Mouse (Mus musculus) ES-E14 (cell line): Measurements from ENCODE around the gene Ctsh. TPM values are rescaled to one million over a fixed set of nuclear protein-coding genes. Genes with fewer than 3 reads are reported as not detected.

ENCODE experiments used
- DNase-seq: peaks from one replicate; pipeline ENCODE4 v3.0.0-alpha.2; 2013; ENCODE audit warnings: low read depth, low spot score
- H3K27ac ChIP-seq: 2 replicates; pipeline ENCODE4 v1.5.1; 2012; ENCODE audit warnings: low read depth, mild to moderate bottlenecking, low read length, moderate library complexity, mixed read lengths; ENCODE audit not compliant: poor library complexity, insufficient read depth, severe bottlenecking
- H3K36me3 ChIP-seq: 2 replicates; pipeline ENCODE4 v1.6.1; 2012; ENCODE audit warnings: mild to moderate bottlenecking, low read length, moderate library complexity, mixed read lengths; ENCODE audit not compliant: control insufficient read depth, poor library complexity, insufficient read depth, severe bottlenecking
- H3K4me1 ChIP-seq, 2 experiments: fragments of 150-350 bp in 1 of 2; sonication (generic) in 1 of 2; 2 replicates each; pipeline ENCODE4 v1.6.1; 2012; ENCODE audit warnings: low read length in 2 of 2, mild to moderate bottlenecking in 1 of 2, mixed read lengths in 1 of 2; ENCODE audit not compliant: control insufficient read depth in 2 of 2, insufficient read depth in 2 of 2, poor library complexity in 1 of 2
- H3K4me3 ChIP-seq, 2 experiments: fragments of 150-350 bp in 1 of 2; sonication (generic) in 1 of 2; 2 replicates each; pipeline ENCODE4 v1.5.1; 2012; ENCODE audit warnings: low read length in 2 of 2, low read depth in 1 of 2, mild to moderate bottlenecking in 1 of 2, mixed read lengths in 1 of 2; ENCODE audit not compliant: insufficient read depth in 1 of 2, poor library complexity in 1 of 2, severe bottlenecking in 1 of 2
- H3K9ac ChIP-seq: 2 replicates; pipeline ENCODE4 v1.6.1; 2012; ENCODE audit warnings: low read depth, mild to moderate bottlenecking, low read length, mixed read lengths; ENCODE audit not compliant: poor library complexity, insufficient read depth, severe bottlenecking
- H3K9me3 ChIP-seq: fragments of 150-350 bp; sonication (generic); 2 replicates; pipeline ENCODE4 v1.6.1; 2012; ENCODE audit warnings: low read depth, mild to moderate bottlenecking, low read length; ENCODE audit not compliant: control insufficient read depth, insufficient read depth
- CHD2 ChIP-seq: IDR thresholded peaks from 2 replicates; pipeline ENCODE4 v1.6.1; 2014; ENCODE audit warnings: mild to moderate bottlenecking, low read depth, low read length, inconsistent platforms
- HCFC1 ChIP-seq: IDR thresholded peaks from 2 replicates; pipeline ENCODE4 v1.6.1; 2012; ENCODE audit warnings: low read length, inconsistent platforms, borderline replicate concordance; ENCODE audit not compliant: insufficient read depth
- MAFK ChIP-seq: IDR thresholded peaks from 2 replicates; pipeline ENCODE4 v1.6.1; 2014; ENCODE audit warnings: mild to moderate bottlenecking, low read depth, low read length, inconsistent platforms; ENCODE audit not compliant: insufficient read depth
- ZC3H11A ChIP-seq: IDR thresholded peaks from 2 replicates; pipeline ENCODE4 v1.6.1; 2012; ENCODE audit warnings: low read depth, mild to moderate bottlenecking, inconsistent platforms, low read length, borderline replicate concordance
- ZNF384 ChIP-seq: IDR thresholded peaks from 2 replicates; pipeline ENCODE4 v1.6.1; 2012; ENCODE audit warnings: low read depth, low read length, inconsistent platforms
- in situ Hi-C, 2 experiments: fragments of 600-800 bp; cut with MboI; formaldehyde crosslinking; loops; one replicate each; pipeline ENCODE4 v1.15.1; 2025; ENCODE audit warnings: low sequenced_read_pairs in 2 of 2, inconsistent platforms in 1 of 2; ENCODE audit not compliant: unreplicated experiment in 2 of 2
- total RNA-seq: library from RNA; depleted of rRNA; stranded (reverse); fragments of 300-350 nt; gene quantifications from 2 replicates; pipeline ENCODE4 v1.2.3, GENCODE M21; 2012

Ctsh gene
- total RNA-seq, 1 experiment = 5.4 TPM

DNA sequence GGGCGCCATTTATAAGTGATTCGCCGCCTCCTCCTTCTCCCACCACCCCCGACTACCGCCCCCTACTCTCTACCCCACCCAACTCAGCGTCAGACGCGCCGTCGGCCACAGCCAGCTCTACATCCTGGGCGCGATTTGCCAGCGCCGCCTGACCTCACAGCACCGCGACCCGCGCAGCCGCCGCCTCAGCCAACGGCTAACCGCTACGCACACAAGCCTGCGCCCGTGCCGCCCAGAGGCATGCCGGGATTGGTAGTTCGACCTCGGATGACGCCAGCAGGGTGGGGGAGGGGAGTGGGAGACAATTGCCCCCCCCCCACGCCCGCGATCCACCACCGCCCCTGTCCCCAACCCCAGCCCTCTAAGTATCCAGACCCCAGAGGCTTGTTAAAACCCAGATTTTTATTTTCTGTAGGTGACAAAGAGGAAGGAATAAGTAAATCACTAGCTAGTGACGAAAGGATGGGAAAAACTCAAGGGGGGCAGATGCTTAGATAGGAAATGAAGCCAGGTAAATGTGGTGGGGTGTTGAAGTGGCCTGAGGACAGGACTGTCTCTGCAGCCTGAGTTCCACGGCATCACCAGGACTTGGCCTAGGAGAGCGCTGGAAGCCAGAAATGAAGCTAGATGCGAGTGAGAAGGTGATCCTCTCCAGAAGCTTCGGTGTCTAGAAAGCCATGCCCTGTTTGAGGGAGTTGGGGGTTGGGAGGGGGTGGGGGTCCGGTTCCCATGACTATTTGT lies 60.8 kb downstream of the Ctsh start, which contains the start of gene Morf4l1:
TSS of gene Morf4l1 (minus strand) at position 208 of the 741 bp plus-strand sequence.
- in situ Hi-C loops = no loop called here
- Histone ChIP-seq H3K9me3 (no peaks in the 10 kb centered on the region), H3K27ac (peak within 1 kb of the TSS; percentile 93), H3K4me3 (peak within 1 kb of the TSS; percentile 70 to 99), H3K9ac (peak within 1 kb of the TSS; percentile 100), H3K36me3 (no peaks in the 10 kb centered on the region), H3K4me1 (peaks cover 2 to 6% of the 10 kb centered on the region in 2 experiments; a peak in 1 of 4 replicates)
- peak; percentile 91 for DNase-seq
- TF ChIP-seq MAFK (no peak), HCFC1 (peak; percentile 98), CHD2 (peak; percentile 84)

DNA sequence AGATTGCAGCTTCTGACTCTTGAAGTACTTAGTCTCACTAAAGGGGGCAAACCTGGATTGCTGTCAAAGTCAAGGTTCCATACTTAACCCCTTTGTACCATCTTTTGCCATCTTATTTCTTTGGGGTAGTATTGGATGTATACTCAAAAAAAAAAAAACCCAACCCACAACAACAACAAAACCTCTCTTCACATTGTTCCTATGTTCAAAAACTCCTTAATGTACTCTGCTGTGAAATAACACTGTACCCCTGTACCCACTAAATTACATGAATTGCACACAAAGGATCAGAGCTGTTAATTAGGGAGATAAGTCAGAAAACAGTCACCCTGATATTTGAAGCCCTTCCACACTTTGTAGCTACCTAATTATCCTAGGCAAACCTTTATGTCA lies 61.4 kb downstream of the Ctsh start:
- peak overlapping the region in 1 of 2 experiments; percentile 68; a peak in 1 of 4 replicates for H3K4me3 ChIP-seq
- in situ Hi-C loops = no loop called here
- no peak overlapping the region for H3K27ac ChIP-seq
- DNase-seq = no peak
- no peak overlapping the region; the same call in 1 of the 2 replicates for H3K9ac ChIP-seq
- no peaks in the 10 kb centered on the region for H3K36me3 ChIP-seq
- TF ChIP-seq CHD2 = no peak
- TF ChIP-seq ZNF384 = peak; percentile 59
- TF ChIP-seq HCFC1 = no peak
- TF ChIP-seq MAFK = no peak
- TF ChIP-seq ZC3H11A = no peak
- H3K9me3 ChIP-seq = no peaks in the 10 kb centered on the region
- peaks cover 2 to 6% of the 10 kb centered on the region in 2 experiments; a peak in 1 of 4 replicates for H3K4me1 ChIP-seq

GRCm38 (mm10) chr9:90117234-90117633 lies 63.3 kb downstream of the Ctsh start:
- no peak overlapping the region for H3K4me3 ChIP-seq
- no peaks in the 10 kb centered on the region for H3K36me3 ChIP-seq
- H3K27ac ChIP-seq = no peak overlapping the region
- no peaks in the 10 kb centered on the region for H3K9me3 ChIP-seq
- H3K9ac ChIP-seq = no peak overlapping the region; the same call in 1 of the 2 replicates
- DNase-seq = no peak
- TF ChIP-seq HCFC1 (no peak), ZC3H11A (no peak), CHD2 (no peak), ZNF384 (no peak), MAFK (no peak)
- in situ Hi-C loops = no loop called here
- H3K4me1 ChIP-seq = peaks cover 0 to 4% of the 10 kb centered on the region in 2 experiments; a peak in 1 of 4 replicates

DNA sequence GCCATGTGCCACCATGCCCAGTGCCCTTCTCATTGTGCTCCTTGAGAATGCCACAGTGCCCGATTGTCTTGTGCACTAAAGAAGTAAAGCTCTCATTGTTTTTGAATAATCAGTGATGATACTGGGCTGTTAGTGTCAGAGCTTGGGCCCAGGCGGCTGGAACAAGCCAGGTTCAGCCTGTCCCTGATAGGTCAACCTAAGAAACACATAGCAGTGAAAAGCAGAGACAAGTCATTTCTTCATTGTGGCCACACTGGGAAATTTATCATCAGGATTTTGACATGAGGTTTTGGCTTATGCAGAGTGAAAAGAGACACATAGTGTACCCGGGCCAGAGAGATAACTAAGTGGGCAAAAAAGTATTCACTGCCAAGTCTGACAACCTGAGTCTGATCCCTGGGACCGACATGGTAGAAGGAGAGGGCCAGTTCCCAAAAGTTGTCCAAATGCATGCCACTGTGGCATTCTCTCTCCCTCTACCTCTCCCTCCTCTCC lies 68.3 kb downstream of the Ctsh start:
- TF ChIP-seq HCFC1 (no peak), ZC3H11A (no peak), CHD2 (no peak), ZNF384 (no peak), MAFK (no peak)
- H3K4me3 ChIP-seq = no peak overlapping the region
- H3K36me3 ChIP-seq = no peaks in the 10 kb centered on the region
- no peaks in the 10 kb centered on the region for H3K9me3 ChIP-seq
- H3K27ac ChIP-seq = no peak overlapping the region
- in situ Hi-C loops = no loop called here
- no peak for DNase-seq
- no peak overlapping the region for H3K9ac ChIP-seq
- H3K4me1 ChIP-seq = peaks cover 2 to 5% of the 10 kb centered on the region in 2 experiments; a peak in 2 of 4 replicates
